Mouse (Mus musculus) erythroblast, adult 5-6 weeks (primary cell): Measurements from ENCODE around the gene Dus2. TPM values are rescaled to one million over a fixed set of nuclear protein-coding genes. Genes with fewer than 3 reads are reported as not detected.

ENCODE experiments used
- ATAC-seq: replicated peaks from 2 replicates; pipeline ENCODE4 v1.8.0; 2016; ENCODE audit warnings: moderate number of reproducible peaks, mild to moderate bottlenecking, moderate TSS enrichment, inconsistent platforms; ENCODE audit not compliant: poor library complexity, low FRiP score, severe bottlenecking
- total RNA-seq, 2 experiments: library from RNA; stranded (forward) in 1 of 2; stranded (reverse) in 1 of 2; fragments of 150-400 nt in 1 of 2; fragments of 200-764, 138-1000 nt in 1 of 2; gene quantifications; 2 replicates each; pipeline versions ENCODE4 v1.2.3 to v1.2.4; 2015 to 2017; ENCODE audit warnings: low replicate concordance in 2 of 2

The Dus2 gene
- total RNA-seq, 2 experiments from 2014 or later: 3.7 to 8.9 TPM

GRCm38 (mm10) chr8:106038721-106039120 is 47.6 kb downstream of the Dus2 start:
- no peak for ATAC-seq

- ATAC-seq: no peak
Observed at GRCm38 (mm10) chr8:106039605-106040004, 48.5 kb downstream of the Dus2 start.

GRCm38 (mm10) chr8:106040218-106040617 is 49.1 kb downstream of the Dus2 start:
- ATAC-seq: no peak

- no peak for ATAC-seq
Observed at GRCm38 (mm10) chr8:106043055-106043454, 51.9 kb downstream of the Dus2 start.

- peak; percentile 32; the same call in 1 of the 2 replicates for ATAC-seq
Observed at GRCm38 (mm10) chr8:106044151-106044550, 53.0 kb downstream of the Dus2 start.

- ATAC-seq: no peak
Observed at GRCm38 (mm10) chr8:106046872-106047559, 55.9 kb downstream of the Dus2 start.

- no peak for ATAC-seq
Observed at GRCm38 (mm10) chr8:106047854-106048630, 56.9 kb downstream of the Dus2 start.

GRCm38 (mm10) chr8:106049840-106050239 is 58.7 kb downstream of the Dus2 start:
- no peak for ATAC-seq

GRCm38 (mm10) chr8:106051068-106051467 is 59.9 kb downstream of the Dus2 start:
- ATAC-seq: no peak

GRCm38 (mm10) chr8:106052510-106053089 is 61.5 kb downstream of the Dus2 start:
- no peak for ATAC-seq

- ATAC-seq: no peak
Observed at GRCm38 (mm10) chr8:106054190-106054811, 63.2 kb downstream of the Dus2 start.

- no peak for ATAC-seq
Observed at GRCm38 (mm10) chr8:106055038-106055437, 63.9 kb downstream of the Dus2 start.

GRCm38 (mm10) chr8:106056455-106056982 is 65.4 kb downstream of the Dus2 start:
- no peak for ATAC-seq

GRCm38 (mm10) chr8:106058731-106059612 is 67.8 kb downstream of the Dus2 start, which contains the start of gene Nfatc3:
Nfatc3 (plus strand) TSS chr8:106058840.
- ATAC-seq: peak; percentile 93

GRCm38 (mm10) chr8:106059613-106060371 is 68.7 kb downstream of the Dus2 start:
- peak; percentile 24; the same call in 1 of the 2 replicates for ATAC-seq

- no peak for ATAC-seq
Observed at GRCm38 (mm10) chr8:106060521-106060920, 69.4 kb downstream of the Dus2 start.

GRCm38 (mm10) chr8:106061686-106062085 is 70.5 kb downstream of the Dus2 start:
- ATAC-seq: no peak

- ATAC-seq: no peak
Observed at GRCm38 (mm10) chr8:106063046-106063445, 71.9 kb downstream of the Dus2 start.
